Mouse (Mus musculus) olfactory bulb, adult 2 months (tissue): ENCODE data around the gene Cdkal1.

Experiments
- CTCF ChIP-seq: fragments of 200-500 bp; IDR thresholded peaks from 2 replicates; pipeline ENCODE4 v1.5.1; 2012; ENCODE audit warnings: low read depth, mild to moderate bottlenecking, low read length, moderate library complexity; ENCODE audit not compliant: insufficient read depth
- POLR2A ChIP-seq: fragments of 200-500 bp; IDR thresholded peaks from 2 replicates; pipeline ENCODE4 v1.6.1; 2012; ENCODE audit warnings: mild to moderate bottlenecking, low read depth, low read length, moderate library complexity; ENCODE audit not compliant: insufficient read depth

DNA sequence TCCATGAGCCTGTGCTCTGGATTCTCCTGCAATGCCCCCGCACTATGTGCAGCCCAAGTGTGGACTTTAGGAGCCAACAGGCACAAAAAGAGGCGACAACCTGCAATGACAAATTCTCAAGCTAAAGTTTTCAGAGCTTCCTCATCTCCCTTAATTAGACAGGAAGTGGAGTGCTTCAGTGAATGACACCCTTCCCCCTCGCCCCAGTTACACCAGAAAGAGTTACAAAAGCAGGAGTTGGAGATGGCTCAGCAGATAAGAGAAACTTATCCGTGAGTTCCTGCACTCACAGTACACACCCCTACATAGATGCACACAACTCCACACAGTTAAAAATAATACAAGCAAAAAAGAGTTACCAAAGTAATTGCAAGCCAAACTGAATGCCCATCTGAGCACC lies 620.4 kb downstream of the Cdkal1 start:
- TF ChIP-seq CTCF = no peak
- no peak for TF ChIP-seq POLR2A
